Mouse (Mus musculus): Measurements from ENCODE around the gene Cd244a.

DNA sequence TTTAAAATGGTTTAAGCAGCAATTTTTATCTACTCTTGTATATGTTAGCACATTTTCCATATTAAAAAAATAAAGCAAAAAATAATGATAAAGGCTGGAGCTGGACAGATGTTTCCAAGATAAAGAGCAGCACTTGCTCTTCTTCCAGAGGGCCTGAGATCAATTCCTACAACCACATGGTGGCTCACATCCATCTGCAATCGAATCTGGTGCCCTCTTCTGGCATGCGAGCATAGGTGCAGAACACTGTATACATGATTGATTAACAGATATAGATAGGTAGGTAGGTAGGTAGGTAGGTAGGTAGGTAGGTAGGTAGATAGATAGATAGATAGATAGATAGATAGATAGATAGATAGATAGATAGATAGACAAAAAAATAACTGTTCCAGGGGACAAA, 26.2 kb upstream of the Cd244a start:
- no peak for TF ChIP-seq POLR2A (IDR thresholded peaks at IDR 0.05; ENCODE audit: borderline replicate concordance, extremely low read depth, low read depth, low read length)
- peak; percentile 29; the same call in 1 of the 2 replicates for TF ChIP-seq CTCF (IDR thresholded peaks at IDR 0.05; ENCODE audit: insufficient read depth, low read length)

Data from lung, adult 2 months (tissue).